Mouse (Mus musculus) large intestine, adult 2 months (tissue): ENCODE measurements at regions not wholly inside any gene's neighbourhood (a gene's known extent, or its start where the extent isn't known, plus 50 kb on each side); places are given as distances from the start of the nearest gene placed in this dataset.

Source experiments
- DNase-seq: peaks from one replicate; pipeline ENCODE4 v3.0.0-alpha.2; 2012; ENCODE audit warnings: low read depth, low spot score
- WGBS: fragments of 180-500 bp; shearing (Covaris S2); methylation state at CpG from one replicate; pipeline ENCODE4 v1.1.7; 2018; 5-methylcytosine and 5-hydroxymethylcytosine counted together

- WGBS, result 30% methylated on average over 5 of the region's 5 CpGs
- DNase-seq, result no peak
Measured at GRCm38 (mm10) chr14:58520976-58521549, 450.7 kb downstream of the Fgf9 start.

DNA sequence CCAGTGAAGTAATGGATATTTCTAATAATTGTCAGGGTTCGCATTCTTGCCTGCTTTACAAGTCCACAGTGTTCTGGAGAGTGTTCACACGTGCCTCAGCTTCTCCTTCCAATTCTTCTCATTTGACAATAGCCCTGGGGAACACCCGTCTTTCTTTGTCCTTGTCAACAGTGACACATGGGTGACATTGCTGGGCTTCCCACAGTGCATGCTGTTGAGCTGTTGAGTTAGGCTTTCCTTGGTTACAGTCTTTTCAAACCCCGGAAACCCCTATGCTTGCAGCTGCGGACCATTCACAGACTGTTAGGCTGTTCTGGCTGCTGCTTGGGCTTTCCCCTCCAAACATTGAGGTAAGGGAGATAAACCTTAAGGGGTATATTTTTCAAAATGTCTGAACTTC is 450.0 kb downstream of the Fgf9 start:
- WGBS, result 89% methylated on average over 5 of the region's 5 CpGs
- no peak for DNase-seq

GRCm38 (mm10) chr14:58519086-58519485 is 448.7 kb downstream of the Fgf9 start:
- 88% methylated on average over 1 of the region's 1 CpGs for WGBS
- DNase-seq, result no peak

- no peak for DNase-seq
- WGBS, result 63% methylated on average over 4 of the region's 4 CpGs
Measured at GRCm38 (mm10) chr14:58516543-58516942, 446.2 kb downstream of the Fgf9 start.

- WGBS, result 94% methylated on average over 6 of the region's 6 CpGs
- no peak for DNase-seq
Measured at GRCm38 (mm10) chr14:58512177-58512576, 441.8 kb downstream of the Fgf9 start.

DNA sequence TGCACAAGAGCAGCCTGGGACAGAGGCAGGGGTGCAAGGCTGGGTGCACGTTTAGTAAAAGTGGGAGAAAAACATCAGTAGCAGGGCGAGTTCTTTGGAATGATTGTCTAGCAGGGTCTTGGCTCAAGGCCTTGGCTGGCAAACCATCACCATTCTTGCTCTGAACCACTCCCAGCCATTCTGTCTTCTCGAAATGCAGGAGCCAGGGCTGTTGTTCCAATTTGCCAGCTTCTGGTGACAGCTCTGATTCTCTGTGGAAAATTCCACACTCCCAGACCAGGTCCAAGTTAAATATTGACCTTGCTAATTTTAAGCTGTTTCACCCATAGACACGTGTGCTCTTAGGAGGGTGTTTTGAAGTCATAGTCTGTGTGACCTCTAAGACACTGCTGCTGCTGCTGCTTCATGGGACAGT is 441.2 kb downstream of the Fgf9 start:
- WGBS, result 13% methylated on average over 4 of the region's 4 CpGs
- no peak for DNase-seq

- 83% methylated on average over 4 of the region's 4 CpGs for WGBS
- DNase-seq, result no peak
Measured at GRCm38 (mm10) chr14:58510790-58511189, 440.4 kb downstream of the Fgf9 start.

DNA sequence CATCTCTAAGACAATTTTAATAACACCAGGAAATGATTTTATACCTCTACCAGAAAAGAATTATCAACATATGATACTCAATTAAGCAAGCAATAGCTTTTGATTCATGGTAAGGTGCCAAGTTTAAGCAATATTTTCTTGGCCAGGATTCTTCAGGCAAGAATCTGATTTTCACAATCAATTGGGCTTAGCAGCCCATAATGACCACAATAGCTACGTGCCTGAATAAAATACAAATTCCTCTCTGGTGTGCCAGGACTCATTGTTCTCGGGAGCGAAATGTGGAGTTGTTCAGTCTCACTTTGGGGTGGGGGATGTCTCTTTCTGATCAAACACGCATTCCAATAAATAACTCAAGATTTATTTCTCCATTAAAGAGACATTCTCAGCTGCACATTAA is 438.8 kb downstream of the Fgf9 start:
- no peak for DNase-seq
- WGBS, result 69% methylated on average over 4 of the region's 4 CpGs

DNA sequence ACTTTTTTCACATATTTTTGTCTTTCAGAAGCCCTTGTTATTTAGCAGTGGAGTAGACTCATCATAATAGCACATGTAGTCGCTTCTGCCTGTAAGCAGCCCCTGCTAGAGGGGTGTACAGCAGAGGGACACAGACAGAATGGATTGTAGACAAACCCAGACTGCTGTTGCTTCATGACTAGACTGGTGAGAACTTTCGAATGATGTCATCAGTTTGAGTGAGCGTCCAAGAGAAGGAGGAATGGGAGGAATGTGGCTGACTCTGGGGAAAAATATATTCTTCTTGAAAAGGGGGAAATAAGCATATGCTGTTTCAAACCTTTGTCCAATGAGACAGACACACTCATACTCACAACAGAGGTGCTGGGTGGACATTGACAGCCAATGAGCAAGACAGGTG is 436.1 kb downstream of the Fgf9 start:
- no peak for DNase-seq
- 83% methylated on average over 3 of the region's 3 CpGs for WGBS

- no peak for DNase-seq
Measured at GRCm38 (mm10) chr14:58505841-58506240, 435.5 kb downstream of the Fgf9 start.

- no peak for DNase-seq
- 78% methylated on average over 8 of the region's 8 CpGs for WGBS
Measured at GRCm38 (mm10) chr14:58502890-58503289, 432.5 kb downstream of the Fgf9 start.

GRCm38 (mm10) chr14:58500014-58500413 is 429.7 kb downstream of the Fgf9 start:
- 72% methylated on average over 2 of the region's 2 CpGs for WGBS
- DNase-seq, result no peak

DNA sequence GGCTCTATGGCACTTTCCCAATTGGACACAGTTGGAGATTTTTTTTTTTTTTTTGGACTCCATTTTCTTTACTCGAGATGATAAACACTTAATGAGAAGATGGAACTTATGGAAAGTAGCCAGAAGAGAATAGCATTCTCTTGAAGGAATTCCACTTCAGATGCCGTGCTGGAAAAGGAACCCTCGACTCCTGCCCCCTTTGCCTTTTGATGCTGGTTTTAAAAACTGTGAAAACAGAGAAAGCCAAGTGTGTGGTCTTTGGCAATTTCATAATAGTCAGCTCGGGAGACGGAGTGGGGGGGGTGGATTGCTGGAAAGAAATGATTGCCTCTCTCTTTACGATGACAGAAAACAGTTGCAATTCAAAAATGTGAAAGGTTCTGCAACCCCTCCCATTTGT is 429.2 kb downstream of the Fgf9 start:
- WGBS, result 54% methylated on average over 6 of the region's 6 CpGs
- no peak for DNase-seq

- DNase-seq, result no peak
- 75% methylated on average over 7 of the region's 7 CpGs for WGBS
Measured at GRCm38 (mm10) chr14:58499071-58499470, 428.7 kb downstream of the Fgf9 start.

DNA sequence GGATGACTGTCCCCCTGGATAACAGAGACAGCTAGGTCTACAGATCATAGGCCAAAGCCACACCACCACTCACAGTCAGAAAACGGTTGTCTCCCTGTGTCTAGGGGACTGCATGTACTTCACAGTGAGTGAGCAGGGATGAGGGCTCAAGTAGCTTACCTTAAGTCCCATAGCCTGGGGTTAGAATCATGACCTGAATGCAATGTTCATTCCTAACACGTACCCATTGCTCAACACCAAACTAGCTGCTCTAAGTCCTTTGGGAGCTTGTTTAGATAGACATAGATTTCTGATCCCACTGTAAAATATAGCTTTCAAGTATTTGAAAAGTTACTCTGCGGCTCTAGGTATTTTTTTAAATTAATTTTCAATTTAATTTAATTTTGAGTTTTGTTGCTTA is 426.6 kb downstream of the Fgf9 start:
- WGBS, result 96% methylated on average over 3 of the region's 3 CpGs
- DNase-seq, result no peak

- no peak for DNase-seq
- WGBS, result 68% methylated on average over 5 of the region's 5 CpGs
Measured at GRCm38 (mm10) chr14:58494400-58494987, 424.1 kb downstream of the Fgf9 start.

- DNase-seq, result no peak
- 49% methylated on average over 2 of the region's 2 CpGs for WGBS
Measured at GRCm38 (mm10) chr14:58492118-58492517, 421.8 kb downstream of the Fgf9 start.

- 80% methylated on average over 6 of the region's 6 CpGs for WGBS
- no peak for DNase-seq
Measured at GRCm38 (mm10) chr14:58488803-58489202, 418.5 kb downstream of the Fgf9 start.

DNA sequence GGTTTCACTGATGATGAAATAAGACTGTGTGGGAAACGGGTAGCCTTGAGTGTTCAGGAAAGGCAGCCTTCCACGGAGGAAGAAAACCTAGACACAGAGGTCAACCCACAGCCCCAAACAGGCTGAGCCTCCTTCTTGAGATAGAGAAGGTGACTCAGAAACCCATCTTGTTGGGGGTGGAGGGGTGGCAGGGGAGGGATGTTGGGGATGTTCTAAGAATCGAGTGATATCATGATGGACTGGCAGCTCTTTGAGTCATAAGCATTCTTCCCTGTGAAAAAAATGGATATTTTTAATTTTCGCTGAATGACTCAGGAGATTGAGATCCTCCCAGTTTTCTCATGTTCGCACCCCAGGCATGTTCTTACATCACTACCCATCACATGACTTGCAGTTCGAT is 417.5 kb downstream of the Fgf9 start:
- 92% methylated on average over 6 of the region's 6 CpGs for WGBS
- DNase-seq, result no peak

DNA sequence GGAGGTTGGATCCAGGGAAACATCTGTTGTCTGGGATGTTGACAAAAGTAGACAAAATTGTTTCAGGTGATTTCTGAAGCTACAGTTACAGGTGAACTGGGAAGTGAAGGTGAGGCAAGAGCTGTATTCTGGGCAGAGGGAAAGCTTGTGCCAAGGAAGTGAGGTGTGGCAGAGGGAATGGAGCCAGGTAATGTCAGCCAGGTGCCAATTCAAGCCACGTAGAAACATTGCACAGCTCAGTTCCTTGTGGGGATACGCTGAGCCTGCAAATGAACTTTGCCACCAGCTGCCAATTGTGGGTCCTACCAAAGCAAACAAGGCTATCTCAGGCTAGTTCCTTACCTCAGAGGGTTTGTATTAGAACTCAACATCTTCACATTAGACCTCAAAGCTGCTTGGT is 410.1 kb downstream of the Fgf9 start:
- WGBS, result 31% methylated on average over 2 of the region's 2 CpGs
- peak; percentile 82 for DNase-seq

- 57% methylated on average over 3 of the region's 3 CpGs for WGBS
- no peak for DNase-seq
Measured at GRCm38 (mm10) chr14:58470678-58471077, 400.3 kb downstream of the Fgf9 start.

- WGBS, result 57% methylated on average over 7 of the region's 7 CpGs
- DNase-seq, result no peak
Measured at GRCm38 (mm10) chr14:58468451-58468850, 398.1 kb downstream of the Fgf9 start.
